Mouse (Mus musculus) heart, adult 9 months (tissue): ENCODE results near the gene Snrk.

Source experiments
- DNase-seq, 2 experiments: peaks; one replicate each; pipeline ENCODE4 v3.0.0; 2022; ENCODE audit warnings: low spot score in 2 of 2

Gene Snrk

DNA sequence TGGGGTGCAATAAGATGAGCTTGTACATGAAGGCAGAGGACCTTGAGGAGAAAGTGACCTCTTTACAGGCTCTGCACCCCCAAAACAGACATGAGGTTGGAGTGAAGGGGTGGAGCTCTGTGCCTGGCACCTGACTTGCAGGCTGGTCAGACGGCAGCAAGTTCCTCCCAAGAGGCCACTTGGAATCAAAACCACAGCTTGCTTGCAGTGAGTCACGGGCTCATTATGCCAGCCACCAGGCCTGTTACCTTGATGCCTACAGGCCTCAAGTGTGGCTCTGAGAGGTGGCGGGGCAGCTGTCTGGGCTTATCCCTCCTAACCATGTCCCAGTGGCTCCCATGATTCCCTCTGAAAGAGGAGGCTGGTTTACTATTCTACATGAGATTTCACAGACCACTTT, 63.0 kb downstream of the Snrk start:
- DNase-seq: no peak

DNA sequence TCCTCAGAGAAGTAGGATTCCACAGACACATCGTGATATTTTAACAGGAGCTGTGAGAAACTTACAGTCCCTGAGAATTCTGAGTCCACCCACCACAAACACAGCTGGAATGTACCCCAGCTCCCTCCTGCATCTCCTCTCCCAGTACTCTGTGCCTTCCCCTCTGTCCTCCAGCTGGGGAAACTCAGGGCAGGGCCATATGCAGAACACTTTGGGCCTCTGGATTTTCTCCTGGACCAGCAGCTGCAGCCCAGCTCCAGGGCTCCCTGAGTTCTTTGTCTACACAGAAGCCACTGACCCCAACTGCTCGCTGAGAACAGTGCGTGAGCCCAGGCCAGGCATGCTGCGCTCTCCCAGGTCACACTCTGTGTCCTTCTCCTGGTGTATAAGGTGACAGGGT, 66.0 kb downstream of the Snrk start:
- no peak for DNase-seq

DNA sequence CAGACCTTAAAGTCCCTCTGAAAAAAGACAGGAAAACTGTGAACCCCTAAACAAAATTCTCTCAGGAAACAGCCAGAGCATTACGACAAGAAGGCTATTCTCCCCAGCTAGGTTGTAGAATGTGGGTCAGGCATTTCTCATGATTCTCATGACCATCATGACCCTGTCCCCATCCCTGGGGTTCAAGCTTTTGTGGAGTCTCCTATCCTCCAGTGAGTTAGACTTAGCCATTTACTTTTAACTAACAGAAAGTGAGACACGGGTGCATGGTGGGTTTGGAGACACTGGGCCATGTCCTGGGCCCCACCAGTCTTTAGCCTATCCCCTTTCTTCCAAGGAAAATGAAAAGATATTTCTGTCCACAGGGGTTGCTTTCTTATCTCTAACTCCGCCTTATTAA, 67.3 kb downstream of the Snrk start:
- no peak for DNase-seq

DNA sequence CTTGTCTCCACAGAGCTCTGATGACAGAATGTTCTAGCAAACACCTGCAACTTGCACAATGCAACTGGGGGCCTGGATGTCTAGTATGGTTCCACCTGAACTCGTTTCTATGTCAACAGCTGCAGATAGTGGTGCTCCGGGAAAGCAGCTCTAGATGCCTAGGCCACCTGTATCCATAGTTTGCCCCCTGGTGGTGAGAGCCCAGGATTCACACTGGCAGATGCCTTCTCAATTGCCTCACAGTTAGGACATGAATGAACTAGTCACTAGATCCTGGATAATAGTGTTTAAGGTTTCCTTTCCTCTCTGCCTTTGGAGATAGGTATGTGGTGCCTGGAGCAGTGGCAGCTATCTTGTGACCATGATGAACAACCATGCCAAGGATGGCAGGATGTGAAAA, 68.0 kb downstream of the Snrk start:
- peak; percentile 71 to 86 for DNase-seq

DNA sequence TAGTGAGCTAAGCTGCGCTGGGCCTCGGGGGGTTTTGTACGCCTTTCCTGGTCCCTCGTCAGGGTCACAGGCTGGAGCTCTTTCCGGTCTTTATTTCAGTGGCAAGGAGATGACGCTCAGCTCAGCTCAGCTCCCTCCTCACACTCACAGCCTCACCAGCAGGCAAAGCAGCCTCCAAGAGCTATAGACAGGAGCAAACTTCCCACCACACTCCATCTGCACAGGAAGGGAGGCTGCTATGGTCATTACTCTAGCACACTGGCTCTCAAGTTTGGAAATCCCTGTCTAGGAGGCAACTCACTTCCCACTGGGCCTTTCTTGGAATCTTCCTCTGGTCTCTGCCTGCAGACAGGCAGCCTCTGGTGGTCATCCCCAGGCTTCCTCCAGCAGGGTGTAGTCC, 68.9 kb downstream of the Snrk start:
- DNase-seq: peak in 1 of 2 experiments; percentile 64

DNA sequence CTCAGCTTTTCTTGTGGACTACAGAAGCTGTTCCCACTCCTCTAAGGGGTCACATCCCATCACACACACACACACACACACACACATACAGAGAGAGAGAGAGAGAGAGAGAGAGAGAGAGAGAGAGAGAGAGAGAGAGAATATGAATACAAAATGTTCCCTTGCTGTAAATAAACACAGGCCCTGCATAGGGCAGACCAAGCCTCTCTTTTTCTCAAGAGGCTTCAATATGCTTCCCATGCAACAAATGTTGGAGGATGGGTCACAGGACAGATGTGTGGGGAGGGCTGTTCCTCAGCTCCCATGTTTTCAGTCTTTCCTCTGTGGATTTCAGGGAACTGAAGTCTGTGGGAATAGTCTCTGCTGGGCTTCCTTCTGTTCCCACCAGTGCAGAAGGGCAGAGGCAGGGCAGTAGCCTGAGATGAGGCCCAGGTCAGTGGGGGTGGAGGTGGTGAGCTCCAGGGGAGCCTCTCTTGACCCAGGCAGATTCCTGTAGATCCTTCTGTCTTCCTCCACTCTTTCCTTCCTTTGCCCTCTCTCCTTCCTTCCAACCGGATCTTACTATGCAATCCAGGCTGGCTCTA, 69.7 kb downstream of the Snrk start:
- peak in 1 of 2 experiments; percentile 69 for DNase-seq

DNA sequence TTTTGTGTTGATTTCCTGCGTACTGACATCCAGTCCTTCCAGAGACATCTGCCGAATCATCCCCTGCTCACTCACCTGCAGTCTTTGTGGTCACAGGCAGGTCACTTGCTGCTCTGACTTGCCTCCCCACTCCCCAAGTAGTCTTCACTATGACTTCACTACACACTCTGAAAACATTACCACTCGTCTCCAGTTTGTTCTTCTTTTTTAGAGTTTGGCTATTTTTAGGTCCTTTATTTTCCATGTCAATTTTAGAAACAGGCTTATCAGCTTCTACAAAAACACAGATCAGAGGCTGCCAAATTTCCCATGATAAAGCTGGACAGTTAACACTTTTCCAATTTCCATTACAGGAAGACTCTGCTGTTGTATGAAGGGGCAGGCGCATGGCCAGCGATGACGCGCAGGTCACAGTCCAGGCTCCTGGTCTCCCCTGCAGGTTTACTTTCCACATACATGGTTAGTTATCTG, 70.4 kb downstream of the Snrk start:
- DNase-seq: peak; percentile 78 to 82

DNA sequence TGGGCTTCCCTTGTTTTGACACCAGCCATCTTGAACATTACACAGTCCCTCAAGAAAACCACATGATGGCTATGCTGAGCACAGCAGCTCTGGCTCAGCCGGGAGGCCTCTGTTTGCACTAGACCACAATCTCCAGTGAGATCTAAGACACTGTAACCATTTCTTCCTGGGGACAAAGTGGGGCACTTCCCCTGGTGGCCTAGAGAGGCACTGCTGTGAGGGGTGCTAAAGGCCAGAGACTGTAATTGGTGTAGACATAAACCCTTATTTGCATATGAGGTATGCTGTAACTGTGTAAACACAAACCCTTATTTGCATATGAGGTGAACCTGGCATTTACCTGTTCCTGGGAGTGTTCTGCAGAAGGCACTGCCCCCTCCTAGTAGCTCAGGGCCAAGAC, 71.7 kb downstream of the Snrk start:
- DNase-seq: no peak

DNA sequence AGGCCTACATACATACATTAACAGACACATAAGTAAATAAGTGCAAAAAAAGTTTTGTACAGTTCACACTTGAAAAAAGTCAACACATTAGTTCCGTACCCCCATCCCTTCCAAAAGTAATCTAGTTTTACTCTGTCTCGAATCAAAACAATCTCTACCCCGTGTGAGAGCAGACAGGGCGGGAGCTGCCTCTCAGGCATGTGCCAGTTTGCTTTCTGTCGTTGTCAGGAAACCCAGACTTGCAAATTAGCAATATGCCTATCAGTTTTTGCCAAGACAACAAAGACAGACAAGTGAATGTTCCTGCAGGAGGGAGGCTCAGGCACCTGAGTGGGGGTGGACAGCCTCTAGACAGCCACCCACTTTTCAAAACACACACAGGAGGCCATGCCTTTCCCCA, 76.3 kb downstream of the Snrk start:
- DNase-seq: no peak

DNA sequence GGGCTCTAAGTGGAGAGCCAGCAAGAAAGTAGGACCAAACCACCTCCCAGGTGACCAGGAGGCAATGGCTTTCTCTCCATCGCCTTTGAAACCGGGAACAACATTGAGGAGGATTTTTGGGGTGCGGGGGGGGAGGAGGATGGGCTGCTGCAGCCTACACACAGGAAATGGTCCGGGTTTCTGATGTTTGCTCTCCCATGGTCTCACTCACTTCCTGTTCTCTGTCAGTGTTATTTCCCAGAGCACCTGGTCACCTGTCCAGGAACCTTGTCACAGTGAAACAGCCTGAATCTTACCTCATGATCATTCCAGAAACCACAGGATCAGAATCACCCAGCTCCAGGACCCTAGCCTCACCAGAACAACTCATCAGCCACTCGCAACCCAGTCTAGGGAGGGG, 76.8 kb downstream of the Snrk start:
- DNase-seq: no peak

DNA sequence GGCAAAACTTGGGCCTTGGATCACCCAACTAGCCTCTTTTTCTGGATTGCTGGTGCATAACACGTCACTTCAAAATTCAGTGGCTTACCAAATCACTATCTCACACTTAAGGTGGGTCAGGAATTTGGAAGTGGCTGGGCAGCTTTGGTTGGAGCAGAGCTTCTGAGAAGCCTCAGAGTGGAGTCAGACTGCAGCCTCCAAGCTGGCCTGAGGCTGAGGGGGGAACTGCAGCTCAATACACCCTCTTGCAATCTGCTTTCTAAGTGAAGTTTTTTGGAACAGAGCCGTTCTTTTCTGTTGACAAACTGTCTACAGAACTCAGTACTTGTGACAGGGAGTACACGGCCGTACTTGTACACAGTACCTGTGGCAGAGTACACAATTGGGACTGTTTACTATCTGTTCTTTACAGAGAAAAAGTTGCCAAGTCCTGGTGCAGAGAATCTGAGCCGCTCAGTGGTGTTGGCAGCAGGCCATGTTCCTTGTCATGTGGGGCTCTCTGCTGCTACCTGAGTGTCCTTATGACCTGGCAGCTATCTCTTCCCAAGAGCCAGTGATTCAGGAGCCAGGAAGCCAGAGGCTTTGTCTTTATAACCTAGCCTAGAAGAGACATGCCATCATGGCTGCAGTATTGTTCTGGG, 78.1 kb downstream of the Snrk start:
- peak; percentile 66 to 77 for DNase-seq

DNA sequence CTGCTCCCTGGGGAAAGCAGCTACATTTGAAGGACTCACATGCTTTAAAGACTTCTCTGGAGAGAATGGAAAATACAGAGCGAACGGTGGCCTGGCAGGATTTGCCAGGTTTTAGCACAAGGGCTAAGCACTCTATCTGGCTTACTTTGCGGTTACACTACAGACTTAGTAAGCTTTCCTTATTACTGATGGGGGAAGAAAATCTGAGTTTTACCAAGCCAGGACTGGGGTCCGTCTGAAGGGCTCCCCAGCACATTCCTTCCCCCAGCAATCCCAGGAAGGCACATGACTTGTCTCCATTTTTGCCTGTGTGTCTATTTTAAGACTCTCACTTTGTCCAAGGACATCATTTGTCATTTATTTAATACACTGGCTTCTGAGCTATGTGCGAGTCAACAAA, 80.0 kb downstream of the Snrk start:
- no peak for DNase-seq

DNA sequence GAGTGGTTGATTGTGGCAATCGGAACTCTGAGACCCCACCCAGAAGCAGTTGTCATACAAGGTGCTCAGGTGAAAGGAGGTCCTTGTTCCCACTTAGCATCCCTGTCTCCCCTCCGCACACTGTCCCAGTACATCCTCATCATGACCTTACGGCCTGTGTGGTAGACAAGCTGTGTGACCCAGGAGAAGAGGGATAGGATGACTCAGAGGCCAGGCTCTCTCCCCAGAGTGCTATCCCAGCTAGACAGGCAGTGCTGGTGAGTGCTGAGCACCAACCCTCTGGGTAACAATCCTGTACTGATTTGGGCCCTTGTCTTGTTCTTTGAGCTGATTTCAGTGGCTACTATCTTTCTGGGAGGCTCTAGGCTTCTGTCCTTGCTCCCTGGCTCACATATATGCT, 81.6 kb downstream of the Snrk start:
- no peak for DNase-seq

DNA sequence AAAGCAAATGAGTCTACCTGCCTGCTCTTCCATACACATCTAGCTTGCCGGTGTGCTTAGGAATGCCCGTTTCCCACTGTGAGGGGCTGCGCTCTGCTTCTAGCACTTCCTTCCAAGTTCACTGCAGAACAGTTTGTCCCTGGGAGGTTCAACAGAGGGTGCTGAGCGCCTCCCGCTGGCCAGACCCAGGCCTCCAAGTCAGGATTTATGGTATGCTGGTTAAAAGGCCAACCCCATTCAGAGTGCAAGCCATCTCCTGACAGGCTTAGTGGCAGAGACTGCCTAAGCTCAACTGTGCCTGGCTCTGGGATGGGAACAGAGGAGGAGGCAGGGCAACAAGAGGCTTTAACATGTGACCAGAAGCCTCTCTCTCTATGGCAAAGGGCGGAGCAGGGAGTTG, 82.2 kb downstream of the Snrk start:
- peak; percentile 77 to 87 for DNase-seq

DNA sequence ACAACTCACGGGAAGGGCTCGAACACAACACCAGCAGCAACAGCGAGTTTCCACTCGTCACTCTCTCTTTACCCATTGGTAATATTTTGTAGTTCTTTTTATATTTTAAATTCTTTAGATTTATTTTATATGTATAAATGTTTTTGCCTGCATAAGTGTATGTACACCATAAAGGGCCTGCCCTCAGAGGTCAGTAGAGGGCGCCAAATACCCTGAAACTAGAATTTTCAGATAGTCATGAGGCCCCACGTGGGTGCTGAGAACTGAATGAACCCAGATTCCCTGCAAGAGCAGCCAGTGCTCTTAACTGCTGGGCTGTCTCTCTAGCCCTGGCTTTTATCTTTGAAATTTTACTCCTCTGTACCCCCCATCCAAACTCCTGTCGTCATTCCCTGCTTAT, 87.4 kb downstream of the Snrk start:
- no peak for DNase-seq

DNA sequence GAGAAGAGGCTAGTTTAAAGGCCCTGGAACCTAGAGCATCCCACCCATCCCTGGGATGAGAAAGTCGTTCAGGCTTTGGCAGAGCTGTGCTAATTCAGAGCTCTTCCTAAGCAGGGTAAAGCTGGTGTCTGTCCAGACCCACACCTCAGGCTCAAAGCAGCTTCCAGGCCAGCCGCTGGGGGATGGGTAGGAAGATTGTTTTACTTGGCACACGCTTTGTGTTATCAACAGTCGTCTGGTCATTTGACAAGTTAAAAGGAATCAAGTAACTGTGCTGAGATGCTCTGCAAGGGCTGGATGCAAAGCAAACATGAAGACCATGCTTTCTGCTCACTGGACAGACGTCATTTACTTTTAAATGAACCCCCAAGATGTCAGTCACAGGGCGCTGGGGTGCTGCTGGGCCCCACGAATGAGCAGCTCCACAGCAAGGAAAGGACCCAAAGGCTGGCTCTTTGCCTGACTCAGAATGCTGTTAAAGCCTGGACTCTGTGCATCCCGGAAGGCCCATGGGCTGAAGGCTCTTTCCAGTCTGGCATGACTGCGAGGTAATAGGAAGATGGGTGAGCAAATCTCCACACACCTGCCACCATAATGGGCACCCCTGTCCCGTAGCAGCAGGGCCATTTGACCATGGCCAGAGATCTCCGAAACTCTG, 88.6 kb downstream of the Snrk start:
- peak in 1 of 2 experiments; percentile 39 for DNase-seq

DNA sequence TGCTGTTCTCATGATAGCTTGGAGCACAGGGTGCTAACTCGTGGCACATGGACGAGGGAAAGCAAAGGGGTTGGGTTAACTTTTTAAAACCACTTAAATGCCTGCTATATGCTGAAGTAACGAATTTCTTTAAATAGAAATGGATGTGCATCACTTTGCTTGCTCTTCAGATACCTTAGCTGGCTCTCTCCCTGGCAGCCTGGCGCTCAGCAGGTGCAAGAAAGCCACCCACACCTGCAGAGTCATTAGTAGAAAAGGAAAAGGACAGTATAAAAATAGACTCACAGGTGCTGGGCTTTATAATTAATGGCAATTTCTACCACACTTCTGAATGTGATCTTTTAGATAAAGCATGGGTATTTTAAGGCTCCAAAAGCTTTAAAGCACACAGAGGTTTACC, 91.2 kb downstream of the Snrk start:
- DNase-seq: no peak

DNA sequence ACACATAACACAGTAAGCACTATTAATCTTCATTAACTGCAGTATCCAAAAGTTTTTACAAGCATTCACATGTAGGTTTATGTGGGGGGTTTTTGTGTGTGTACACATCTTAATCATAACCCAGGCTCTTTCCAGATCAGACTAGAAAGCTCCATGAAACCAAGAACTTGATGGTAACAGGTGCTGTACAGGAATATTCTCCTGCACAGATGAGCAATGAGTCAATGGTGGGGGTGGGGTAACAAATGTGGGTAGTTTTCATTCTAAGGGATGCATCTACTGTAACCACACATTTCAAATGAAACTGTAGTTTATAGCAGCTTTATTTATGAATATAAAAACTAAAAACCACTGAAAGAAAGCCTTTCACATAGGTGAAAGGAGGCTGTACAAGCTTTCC, 98.1 kb downstream of the Snrk start:
- DNase-seq: no peak

DNA sequence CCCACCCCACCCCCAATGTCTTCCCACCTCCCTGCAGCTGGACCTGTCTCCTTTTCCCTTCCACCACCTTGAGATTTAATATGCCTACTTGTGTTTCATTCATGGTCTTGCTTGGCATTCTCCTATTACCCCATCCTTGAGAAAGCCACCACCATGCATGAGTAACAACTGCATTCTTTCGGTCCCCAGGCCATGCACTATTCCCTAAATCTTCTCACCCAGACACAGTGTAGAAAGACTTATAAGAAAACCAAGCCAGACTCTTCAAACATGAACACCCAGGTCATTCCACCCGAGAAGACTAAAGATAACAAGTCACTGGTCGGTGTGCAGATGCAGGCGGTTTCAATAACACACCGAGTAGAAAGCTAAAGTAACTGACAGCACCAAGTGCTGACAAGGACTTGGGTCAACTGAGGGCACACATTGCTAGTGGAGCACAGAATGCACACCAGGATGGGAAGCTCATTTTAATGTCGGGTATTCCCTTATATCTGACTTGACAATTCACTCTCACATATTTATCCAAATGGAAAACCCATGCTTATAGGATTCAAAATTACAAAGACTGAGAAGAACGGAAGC, 100.0 kb downstream of the Snrk start:
- no peak for DNase-seq
